Mouse (Mus musculus) neural tube, postnatal 0 days (tissue): ENCODE data around the gene Ell2. TPM values are rescaled to one million over a fixed set of nuclear protein-coding genes. Genes with fewer than 3 reads are reported as not detected.

Source experiments
- polyA plus RNA-seq: library from polyadenylated mRNA; unstranded; fragments of >200 nt; fragmentation: Nextera tagmentation; extraction: Ambion mirVana; gene quantifications from 2 replicates; pipeline ENCODE4 v1.2.1, GENCODE M21; 2015

Gene Ell2
- 3.4 and 5.6 TPM in 2 replicates for polyA plus RNA-seq

GRCm38 (mm10) chr13:75706457-75706856 is at the start of gene Ell2:
Gene Ell2 (plus strand): TSS chr13:75706757.

Other genes with a start within 250 kb of the Ell2 start
- gene Glrx, start 133.1 kb downstream of the Ell2 start, polyA plus RNA-seq: 122 and 132 TPM in 2 replicates
- 14.5 and 15.1 TPM in 2 replicates for gene Rhobtb3, start 237.2 kb downstream of the Ell2 start, polyA plus RNA-seq